Mouse (Mus musculus): ENCODE data around the gene Hira. TPM values are rescaled to one million over a fixed set of nuclear protein-coding genes. Genes with fewer than 3 reads are reported as not detected.
"Not testable (repeated sequence)": the region's sequence is repeated elsewhere in the genome, so short reads cannot be mapped to it uniquely, and the experiment has no call there.

Gene Hira
- polyA plus RNA-seq, 1 experiment = 33.5 TPM

- no peaks in the 10 kb centered on the region for H3K36me3 ChIP-seq (ENCODE audit: control insufficient read depth, insufficient read depth)
- H3ac ChIP-seq (ENCODE audit: control insufficient read depth, insufficient read length) = no peak overlapping the region
- no peaks in the 10 kb centered on the region for H3K27me3 ChIP-seq (ENCODE audit: control insufficient read depth, insufficient read depth, insufficient read length)
- TF ChIP-seq CEBPB (IDR thresholded peaks at IDR 0.05; ENCODE audit: insufficient read depth, poor library complexity, severe bottlenecking) (no peak), POLR2AphosphoS2 (IDR thresholded peaks at IDR 0.05; ENCODE audit: insufficient read length, low read depth) (no peak), TCF3 (IDR thresholded peaks at IDR 0.05; ENCODE audit: insufficient read length, low read depth) (no peak), REST (IDR thresholded peaks at IDR 0.05; ENCODE audit: insufficient read depth, insufficient read length) (no peak), MYOD1 (IDR thresholded peaks at IDR 0.05; ENCODE audit: control insufficient read depth in 1 of 3, insufficient read length in 2 of 3, low read depth in 2 of 3) (no peak), POLR2A (IDR thresholded peaks at IDR 0.05; ENCODE audit: insufficient read length, low read depth) (no peak), TCF12 (IDR thresholded peaks at IDR 0.05; ENCODE audit: insufficient read depth, poor library complexity, severe bottlenecking) (no peak), SRF (IDR thresholded peaks at IDR 0.05; ENCODE audit: control insufficient read depth, insufficient read length, low read depth) (no peak), MAX (IDR thresholded peaks at IDR 0.05; ENCODE audit: low read depth) (no peak), MYOG (IDR thresholded peaks at IDR 0.05; ENCODE audit: control insufficient read depth in 1 of 3, insufficient read depth in 1 of 3, insufficient read length in 2 of 3, low read depth in 2 of 3) (no peak)
- no peak overlapping the region for H3K4me2 ChIP-seq (ENCODE audit: low read depth)
- H3K4me3 ChIP-seq = no peak overlapping the region
- H3K79me2 ChIP-seq (ENCODE audit: control insufficient read depth, insufficient read depth) = no peaks in the 10 kb centered on the region
These were observed 109.5 kb downstream of the Hira start for GRCm38 (mm10) chr16:18986381-18986780.

- no peak overlapping the region for H3K4me2 ChIP-seq (ENCODE audit: low read depth)
- no peaks in the 10 kb centered on the region for H3K79me2 ChIP-seq (ENCODE audit: control insufficient read depth, insufficient read depth)
- no peak overlapping the region for H3ac ChIP-seq (ENCODE audit: control insufficient read depth, insufficient read length)
- H3K4me3 ChIP-seq = no peak overlapping the region
- H3K36me3 ChIP-seq (ENCODE audit: control insufficient read depth, insufficient read depth) = no peaks in the 10 kb centered on the region
- TF ChIP-seq POLR2A (IDR thresholded peaks at IDR 0.05; ENCODE audit: insufficient read length, low read depth) (no peak), E2F4 (IDR thresholded peaks at IDR 0.05; ENCODE audit: insufficient read depth) (no peak), CEBPB (IDR thresholded peaks at IDR 0.05; ENCODE audit: insufficient read depth, poor library complexity, severe bottlenecking) (no peak), POLR2AphosphoS2 (IDR thresholded peaks at IDR 0.05; ENCODE audit: insufficient read length, low read depth) (no peak), MYOD1 (IDR thresholded peaks at IDR 0.05; ENCODE audit: control insufficient read depth in 1 of 3, insufficient read length in 2 of 3, low read depth in 2 of 3) (no peak), SRF (IDR thresholded peaks at IDR 0.05; ENCODE audit: control insufficient read depth, insufficient read length, low read depth) (no peak), MYOG (IDR thresholded peaks at IDR 0.05; ENCODE audit: control insufficient read depth in 1 of 3, insufficient read depth in 1 of 3, insufficient read length in 2 of 3, low read depth in 2 of 3) (no peak), TCF12 (IDR thresholded peaks at IDR 0.05; ENCODE audit: insufficient read depth, poor library complexity, severe bottlenecking) (no peak), TCF3 (IDR thresholded peaks at IDR 0.05; ENCODE audit: insufficient read length, low read depth) (no peak), REST (IDR thresholded peaks at IDR 0.05; ENCODE audit: insufficient read depth, insufficient read length) (no peak), USF1 (IDR thresholded peaks at IDR 0.05; ENCODE audit: low read depth) (no peak), MAX (IDR thresholded peaks at IDR 0.05; ENCODE audit: low read depth) (no peak)
- H3K27me3 ChIP-seq (ENCODE audit: control insufficient read depth, insufficient read depth, insufficient read length) = no peaks in the 10 kb centered on the region
These were observed 110.0 kb downstream of the Hira start for GRCm38 (mm10) chr16:18986860-18987259.

- not testable (repeated sequence) for H3K4me2 ChIP-seq (ENCODE audit: low read depth); H3K79me2 ChIP-seq (ENCODE audit: control insufficient read depth, insufficient read depth); H3ac ChIP-seq (ENCODE audit: control insufficient read depth, insufficient read length); H3K4me3 ChIP-seq; H3K27me3 ChIP-seq (ENCODE audit: control insufficient read depth, insufficient read depth, insufficient read length); H3K36me3 ChIP-seq (ENCODE audit: control insufficient read depth, insufficient read depth)
These were observed 126.0 kb downstream of the Hira start for GRCm38 (mm10) chr16:19002610-19003389.

- H3ac ChIP-seq (ENCODE audit: control insufficient read depth, insufficient read length) = no peak overlapping the region
- no peaks in the 10 kb centered on the region for H3K36me3 ChIP-seq (ENCODE audit: control insufficient read depth, insufficient read depth)
- no peak overlapping the region for H3K4me2 ChIP-seq (ENCODE audit: low read depth)
- TF ChIP-seq MYOG (IDR thresholded peaks at IDR 0.05; ENCODE audit: control insufficient read depth in 1 of 3, insufficient read depth in 1 of 3, insufficient read length in 2 of 3, low read depth in 2 of 3) (no peak), MAX (IDR thresholded peaks at IDR 0.05; ENCODE audit: low read depth) (no peak), E2F4 (IDR thresholded peaks at IDR 0.05; ENCODE audit: insufficient read depth) (no peak), CEBPB (IDR thresholded peaks at IDR 0.05; ENCODE audit: insufficient read depth, poor library complexity, severe bottlenecking) (no peak), MYOD1 (IDR thresholded peaks at IDR 0.05; ENCODE audit: control insufficient read depth in 1 of 3, insufficient read length in 2 of 3, low read depth in 2 of 3) (no peak), REST (IDR thresholded peaks at IDR 0.05; ENCODE audit: insufficient read depth, insufficient read length) (no peak), TCF12 (IDR thresholded peaks at IDR 0.05; ENCODE audit: insufficient read depth, poor library complexity, severe bottlenecking) (no peak)
- no peaks in the 10 kb centered on the region for H3K79me2 ChIP-seq (ENCODE audit: control insufficient read depth, insufficient read depth)
- no peaks in the 10 kb centered on the region for H3K27me3 ChIP-seq (ENCODE audit: control insufficient read depth, insufficient read depth, insufficient read length)
- no peak overlapping the region for H3K4me3 ChIP-seq
These were observed 126.9 kb downstream of the Hira start for GRCm38 (mm10) chr16:19003757-19004156.

- no peaks in the 10 kb centered on the region for H3K79me2 ChIP-seq (ENCODE audit: control insufficient read depth, insufficient read depth)
- H3K36me3 ChIP-seq (ENCODE audit: control insufficient read depth, insufficient read depth) = no peaks in the 10 kb centered on the region
- no peak overlapping the region for H3K4me2 ChIP-seq (ENCODE audit: low read depth)
- no peak overlapping the region for H3ac ChIP-seq (ENCODE audit: control insufficient read depth, insufficient read length)
- no peak overlapping the region for H3K4me3 ChIP-seq
- no peaks in the 10 kb centered on the region for H3K27me3 ChIP-seq (ENCODE audit: control insufficient read depth, insufficient read depth, insufficient read length)
- TF ChIP-seq POLR2A (IDR thresholded peaks at IDR 0.05; ENCODE audit: insufficient read length, low read depth) (no peak), SRF (IDR thresholded peaks at IDR 0.05; ENCODE audit: control insufficient read depth, insufficient read length, low read depth) (no peak), MYOG (IDR thresholded peaks at IDR 0.05; ENCODE audit: control insufficient read depth in 1 of 3, insufficient read depth in 1 of 3, insufficient read length in 2 of 3, low read depth in 2 of 3) (no peak), MYOD1 (IDR thresholded peaks at IDR 0.05; ENCODE audit: control insufficient read depth in 1 of 3, insufficient read length in 2 of 3, low read depth in 2 of 3) (no peak), REST (IDR thresholded peaks at IDR 0.05; ENCODE audit: insufficient read depth, insufficient read length) (no peak), USF1 (IDR thresholded peaks at IDR 0.05; ENCODE audit: low read depth) (no peak), CEBPB (IDR thresholded peaks at IDR 0.05; ENCODE audit: insufficient read depth, poor library complexity, severe bottlenecking) (no peak), MAX (IDR thresholded peaks at IDR 0.05; ENCODE audit: low read depth) (no peak), E2F4 (IDR thresholded peaks at IDR 0.05; ENCODE audit: insufficient read depth) (no peak), POLR2AphosphoS2 (IDR thresholded peaks at IDR 0.05; ENCODE audit: insufficient read length, low read depth) (no peak), TCF12 (IDR thresholded peaks at IDR 0.05; ENCODE audit: insufficient read depth, poor library complexity, severe bottlenecking) (no peak), TCF3 (IDR thresholded peaks at IDR 0.05; ENCODE audit: insufficient read length, low read depth) (no peak)
These were observed 128.5 kb downstream of the Hira start for GRCm38 (mm10) chr16:19005298-19005697.

Measured in myocyte (in vitro differentiated cells).